Mouse (Mus musculus) intestine, embryonic 16.5 days (tissue): ENCODE results near the gene Znhit1. TPM values are rescaled to one million over a fixed set of nuclear protein-coding genes. Genes with fewer than 3 reads are reported as not detected.

Experiments used
- ATAC-seq: fragments of 200-750 bp; cut with Nextera tagmentation; 2 replicates; pipeline ENCODE4 v1.8.0; 2017; ENCODE audit warnings: moderate TSS enrichment, moderate library complexity
- H3K27ac ChIP-seq: fragments of 300-500 bp; sonication (generic); 2 replicates; pipeline ENCODE4 v1.5.1; 2014; ENCODE audit warnings: mild to moderate bottlenecking, low read length
- H3K27me3 ChIP-seq: fragments of 300-500 bp; sonication (generic); replicated peaks from 2 replicates; pipeline ENCODE4 v1.6.1; 2014; ENCODE audit warnings: low read length, control low read depth, mixed read lengths; ENCODE audit not compliant: control insufficient read depth, insufficient read depth
- H3K36me3 ChIP-seq: fragments of 300-500 bp; sonication (generic); 2 replicates; pipeline ENCODE4 v1.6.1; 2014; ENCODE audit warnings: low read length, control low read depth; ENCODE audit not compliant: control insufficient read depth, insufficient read depth
- H3K4me1 ChIP-seq: fragments of 300-500 bp; sonication (generic); 2 replicates; pipeline ENCODE4 v1.6.1; 2014; ENCODE audit warnings: low read length, control low read depth, mixed read lengths; ENCODE audit not compliant: control insufficient read depth, insufficient read depth
- H3K4me2 ChIP-seq: fragments of 300-500 bp; sonication (generic); 2 replicates; pipeline ENCODE4 v1.6.1; 2014; ENCODE audit warnings: low read depth, low read length, control low read depth
- H3K4me3 ChIP-seq: fragments of 300-500 bp; sonication (generic); 2 replicates; pipeline ENCODE4 v1.5.1; 2014; ENCODE audit warnings: mild to moderate bottlenecking, low read length
- H3K9ac ChIP-seq: fragments of 300-500 bp; sonication (generic); 2 replicates; pipeline ENCODE4 v1.6.1; 2014; ENCODE audit warnings: low read depth, low read length
- H3K9me3 ChIP-seq: fragments of 300-500 bp; sonication (generic); 2 replicates; pipeline ENCODE4 v1.6.1; 2016; ENCODE audit warnings: low read length, control low read depth; ENCODE audit not compliant: control insufficient read depth
- WGBS: fragments of 180-500 bp; shearing (Covaris S2); extraction: QIAGEN DNeasy Blood & Tissue Kit; methylation state at CpG from one replicate; pipeline ENCODE4 v1.1.7; 2014; 5-methylcytosine and 5-hydroxymethylcytosine counted together
- polyA plus RNA-seq: library from polyadenylated mRNA; unstranded; fragments of >200 nt; fragmentation: Nextera tagmentation; extraction: Ambion mirVana; gene quantifications from 2 replicates; pipeline ENCODE4 v1.2.1, GENCODE M21; 2015

The Znhit1 gene
- polyA plus RNA-seq, result 114 and 120 TPM in 2 replicates

GRCm38 (mm10) chr5:136987934-136988271, at the start of gene Znhit1:
Gene Znhit1 (minus strand): TSS chr5:136988021.
- Histone ChIP-seq H3K27ac (peak within 1 kb of the TSS; percentile 95), H3K9ac (peak within 1 kb of the TSS; percentile 97), H3K4me1 (peaks cover 14% of the 10 kb centered on the region), H3K4me3 (peak within 1 kb of the TSS; percentile 94), H3K9me3 (no peaks in the 10 kb centered on the region), H3K36me3 (peaks cover 16% of the 10 kb centered on the region), H3K4me2 (peak within 1 kb of the TSS; percentile 88), H3K27me3 (no peaks in the 10 kb centered on the region)
- no peak for ATAC-seq
- 2% methylated on average over 12 of the region's 12 CpGs for WGBS

- H3K36me3 ChIP-seq, result peaks cover 22% of the 10 kb centered on the region
- ATAC-seq, result no peak
- 87% methylated on average over 13 of the region's 13 CpGs for WGBS
Measured at GRCm38 (mm10) chr5:137036211-137036610, 48.4 kb upstream of the Znhit1 start.

GRCm38 (mm10) chr5:137032641-137033074, 44.8 kb upstream of the Znhit1 start:
- peaks cover 7% of the 10 kb centered on the region for H3K36me3 ChIP-seq
- peak; percentile 86 for ATAC-seq
- peak overlapping the region; percentile 31 for H3K27ac ChIP-seq
- peak overlapping the region; percentile 97 for H3K4me2 ChIP-seq
- peaks cover 30% of the 10 kb centered on the region for H3K4me1 ChIP-seq
- peak overlapping the region; percentile 44 for H3K4me3 ChIP-seq
- WGBS, result under 1% methylated on average over 45 of the region's 49 CpGs
- H3K27me3 ChIP-seq, result peaks cover 43% of the 10 kb centered on the region
- H3K9me3 ChIP-seq, result no peaks in the 10 kb centered on the region
- peak overlapping the region; percentile 56 for H3K9ac ChIP-seq

More at GRCm38 (mm10) chr5:137036211-137036610, 48.4 kb upstream of the Znhit1 start:
- no peaks in the 10 kb centered on the region for H3K9me3 ChIP-seq
- no peak overlapping the region for H3K4me2 ChIP-seq
- H3K4me3 ChIP-seq, result no peak overlapping the region
- H3K27ac ChIP-seq, result no peak overlapping the region
- peaks cover 14% of the 10 kb centered on the region for H3K4me1 ChIP-seq
- H3K27me3 ChIP-seq, result peaks cover 12% of the 10 kb centered on the region
- H3K9ac ChIP-seq, result no peak overlapping the region

GRCm38 (mm10) chr5:137032033-137032421, 44.2 kb upstream of the Znhit1 start:
- peaks cover under 1% of the 10 kb centered on the region; the same call in 1 of the 2 replicates for H3K36me3 ChIP-seq
- no peak for ATAC-seq
- no peak overlapping the region for H3K9ac ChIP-seq
- no peaks in the 10 kb centered on the region for H3K9me3 ChIP-seq
- peak overlapping the region; percentile 44 for H3K4me3 ChIP-seq
- H3K27ac ChIP-seq, result no peak overlapping the region
- peaks cover 46% of the 10 kb centered on the region for H3K27me3 ChIP-seq
- under 1% methylated on average over 32 of the region's 33 CpGs for WGBS
- peaks cover 30% of the 10 kb centered on the region for H3K4me1 ChIP-seq
- peak overlapping the region; percentile 97 for H3K4me2 ChIP-seq

GRCm38 (mm10) chr5:137031076-137032032, 43.5 kb upstream of the Znhit1 start:
- H3K36me3 ChIP-seq, result no peaks in the 10 kb centered on the region
- ATAC-seq, result no peak
- H3K27me3 ChIP-seq, result peaks cover 53% of the 10 kb centered on the region
- H3K4me1 ChIP-seq, result peaks cover 30% of the 10 kb centered on the region
- H3K4me2 ChIP-seq, result peak overlapping the region; percentile 97
- peak overlapping the region; percentile 44 for H3K4me3 ChIP-seq
- H3K9me3 ChIP-seq, result no peaks in the 10 kb centered on the region
- no peak overlapping the region for H3K27ac ChIP-seq
- no peak overlapping the region for H3K9ac ChIP-seq
- under 1% methylated on average over 78 of the region's 78 CpGs for WGBS

- 15% methylated on average over 22 of the region's 22 CpGs for WGBS
- no peak for ATAC-seq
- H3K4me3 ChIP-seq, result peak overlapping the region; percentile 9; the same call in 1 of the 2 replicates
- peaks cover 30% of the 10 kb centered on the region for H3K4me1 ChIP-seq
- no peaks in the 10 kb centered on the region for H3K9me3 ChIP-seq
- H3K4me2 ChIP-seq, result peak overlapping the region; percentile 25
- H3K27me3 ChIP-seq, result peaks cover 60% of the 10 kb centered on the region
- no peak overlapping the region for H3K27ac ChIP-seq
- H3K36me3 ChIP-seq, result no peaks in the 10 kb centered on the region
- H3K9ac ChIP-seq, result no peak overlapping the region
Measured at GRCm38 (mm10) chr5:137030416-137030810, 42.6 kb upstream of the Znhit1 start.

GRCm38 (mm10) chr5:137029643-137030415, 42.0 kb upstream of the Znhit1 start:
- WGBS, result under 1% methylated on average over 52 of the region's 52 CpGs
- Histone ChIP-seq H3K9ac (no peak overlapping the region), H3K27ac (no peak overlapping the region), H3K36me3 (no peaks in the 10 kb centered on the region), H3K4me3 (peak overlapping the region; percentile 42), H3K27me3 (peaks cover 65% of the 10 kb centered on the region), H3K9me3 (no peaks in the 10 kb centered on the region), H3K4me1 (peaks cover 30% of the 10 kb centered on the region), H3K4me2 (peak overlapping the region; percentile 76)
- ATAC-seq, result peak; percentile 67

GRCm38 (mm10) chr5:137029273-137029585, 41.4 kb upstream of the Znhit1 start:
- Histone ChIP-seq H3K4me3 (peak overlapping the region; percentile 42), H3K9me3 (no peaks in the 10 kb centered on the region), H3K27ac (no peak overlapping the region), H3K4me1 (peaks cover 30% of the 10 kb centered on the region), H3K36me3 (no peaks in the 10 kb centered on the region), H3K27me3 (peaks cover 69% of the 10 kb centered on the region), H3K9ac (no peak overlapping the region), H3K4me2 (peak overlapping the region; percentile 76)
- ATAC-seq, result no peak
- whole genome bisulfite sequencing, result 6% methylated on average over 5 of the region's 8 CpGs

- no peak for ATAC-seq
Measured at GRCm38 (mm10) chr5:137028561-137029272, 40.9 kb upstream of the Znhit1 start.

More at GRCm38 (mm10) chr5:137028561-137029272, 40.9 kb upstream of the Znhit1 start:
- no peaks in the 10 kb centered on the region for H3K36me3 ChIP-seq
- peaks cover 69% of the 10 kb centered on the region for H3K27me3 ChIP-seq
- no peak overlapping the region for H3K4me3 ChIP-seq
- WGBS, result 3% methylated on average over 26 of the region's 29 CpGs
- H3K4me2 ChIP-seq, result no peak overlapping the region
- no peaks in the 10 kb centered on the region for H3K9me3 ChIP-seq
- H3K9ac ChIP-seq, result no peak overlapping the region
- H3K4me1 ChIP-seq, result peaks cover 30% of the 10 kb centered on the region
- no peak overlapping the region for H3K27ac ChIP-seq
